Mouse (Mus musculus) liver, adult 2 months (tissue): Measurements from ENCODE around the gene Otud3. TPM values are rescaled to one million over a fixed set of nuclear protein-coding genes. Genes with fewer than 3 reads are reported as not detected.

Experiments used
- DNase-seq: peaks from one replicate; pipeline ENCODE4 v3.0.0-alpha.2; 2011; ENCODE audit warnings: low read depth, low spot score; ENCODE audit errors: extremely low read depth
- H3K27ac ChIP-seq: fragments of 200-500 bp; replicated peaks from 2 replicates; pipeline ENCODE4 v1.5.1; 2012; ENCODE audit warnings: low read depth, mild to moderate bottlenecking, control low read depth, inconsistent platforms, low read length; ENCODE audit not compliant: insufficient read depth
- H3K27me3 ChIP-seq: fragments of 200-500 bp; 2 replicates; pipeline ENCODE4 v1.6.1; 2012; ENCODE audit warnings: mild to moderate bottlenecking, moderate library complexity, low read length, inconsistent platforms; ENCODE audit not compliant: control insufficient read depth, insufficient read depth
- H3K36me3 ChIP-seq: fragments of 200-500 bp; 2 replicates; pipeline ENCODE4 v1.6.1; 2012; ENCODE audit warnings: low read length, inconsistent platforms; ENCODE audit not compliant: control insufficient read depth, insufficient read depth
- H3K4me1 ChIP-seq: fragments of 200-500 bp; 2 replicates; pipeline ENCODE4 v1.6.1; 2011; ENCODE audit warnings: low read length; ENCODE audit not compliant: control insufficient read depth, insufficient read depth
- H3K4me3 ChIP-seq: fragments of 200-500 bp; 2 replicates; pipeline ENCODE4 v1.5.1; 2011; ENCODE audit warnings: low read depth, mild to moderate bottlenecking, control low read depth, low read length, moderate library complexity; ENCODE audit not compliant: insufficient read depth
- H3K79me2 ChIP-seq: fragments of 200-500 bp; 2 replicates; pipeline ENCODE4 v1.6.1; 2012; ENCODE audit warnings: inconsistent platforms, mild to moderate bottlenecking, low read length, moderate library complexity; ENCODE audit not compliant: control insufficient read depth, insufficient read depth
- H3K9ac ChIP-seq: fragments of 200-500 bp; 2 replicates; pipeline ENCODE4 v1.6.1; 2012; ENCODE audit warnings: low read depth, mild to moderate bottlenecking, control low read depth, inconsistent platforms, low read length
- CTCF ChIP-seq: fragments of 200-500 bp; IDR thresholded peaks from 2 replicates; pipeline ENCODE4 v1.5.1; 2011; ENCODE audit warnings: low read depth, low read length, control low read depth
- POLR2A ChIP-seq: fragments of 200-500 bp; IDR thresholded peaks from 2 replicates; pipeline ENCODE4 v1.6.1; 2011; ENCODE audit warnings: low read length, control low read depth; ENCODE audit not compliant: insufficient read depth; ENCODE audit errors: extremely low read depth
- WGBS: fragments of 180-500 bp; shearing (Covaris S2); methylation state at CpG from one replicate; pipeline ENCODE4 v1.1.7; 2018; 5-methylcytosine and 5-hydroxymethylcytosine counted together
- polyA plus RNA-seq: library from polyadenylated mRNA; depleted of rRNA; stranded (reverse); fragments of >200 nt; gene quantifications from 2 replicates; pipeline ENCODE4 v1.2.3, GENCODE M21; 2012; rRNA removed
- total RNA-seq: library from RNA; depleted of rRNA; stranded (reverse); fragments of >200 nt; gene quantifications from 2 replicates; pipeline ENCODE4 v1.2.3, GENCODE M21; 2014; rRNA removed

The Otud3 gene
- total and polyA plus RNA-seq, 2 experiments, result 4.1 TPM

DNA sequence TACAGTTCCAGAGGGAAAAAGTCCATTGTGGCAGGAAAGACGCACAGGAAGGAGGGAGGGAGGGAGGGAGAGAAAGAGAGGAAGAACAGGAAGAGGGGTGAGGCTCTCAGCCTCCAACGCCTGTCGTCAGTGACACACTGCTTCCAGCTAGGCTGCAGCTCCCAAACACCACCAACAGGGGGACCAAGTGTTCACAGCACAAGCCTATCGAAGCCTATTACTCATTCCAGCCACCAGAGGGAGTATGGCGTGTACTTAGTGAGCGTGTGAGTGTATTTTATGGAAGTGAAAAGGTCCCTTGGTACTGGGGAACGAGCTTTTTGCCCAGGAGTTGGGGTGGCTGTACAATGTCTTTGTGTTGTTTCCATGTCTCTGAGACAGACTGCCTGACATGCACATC is 57.3 kb downstream of the Otud3 start:
- TF ChIP-seq POLR2A, result no peak
- TF ChIP-seq CTCF, result peak; percentile 87
- no peaks in the 10 kb centered on the region for H3K36me3 ChIP-seq
- no peaks in the 10 kb centered on the region for H3K4me1 ChIP-seq
- no peak overlapping the region for H3K9ac ChIP-seq
- H3K27ac ChIP-seq, result no peak overlapping the region
- H3K4me3 ChIP-seq, result no peak overlapping the region
- WGBS, result 33% methylated on average over 7 of the region's 7 CpGs
- 0 out of 2 replicates have a peak, but pooled peaks cover 3% of the 10 kb centered on the region for H3K27me3 ChIP-seq
- no peaks in the 10 kb centered on the region for H3K79me2 ChIP-seq
- DNase-seq, result peak; percentile 54

DNA sequence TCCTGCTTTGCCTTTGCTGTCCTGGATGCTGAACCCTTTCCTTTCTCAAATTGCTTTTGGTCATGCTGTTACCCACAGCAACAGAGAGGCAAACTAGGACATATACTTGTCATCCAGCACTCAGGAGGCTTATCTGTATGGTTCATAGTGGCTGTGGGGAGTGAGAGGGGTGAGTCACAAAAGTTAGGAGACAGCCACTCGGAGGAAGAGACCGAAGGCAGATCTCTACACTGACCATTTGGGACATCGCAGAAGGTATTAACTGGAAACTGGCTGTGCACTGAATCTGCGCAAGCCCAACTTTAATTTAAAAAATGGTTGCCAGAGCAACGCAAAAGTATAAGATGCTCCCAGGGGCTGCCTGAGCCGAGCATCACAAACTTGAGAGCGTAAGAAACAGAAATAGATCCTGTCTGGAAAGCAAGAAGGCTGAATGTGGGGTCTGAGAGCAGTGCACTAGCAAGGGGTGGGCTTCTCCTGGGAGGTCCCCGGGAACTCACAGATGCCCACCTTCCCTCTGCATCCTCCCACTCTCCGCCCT is 58.6 kb downstream of the Otud3 start:
- Histone ChIP-seq H3K4me1 (no peaks in the 10 kb centered on the region), H3K79me2 (no peaks in the 10 kb centered on the region), H3K4me3 (no peak overlapping the region), H3K27ac (no peak overlapping the region), H3K27me3 (0 out of 2 replicates have a peak, but pooled peaks cover 3% of the 10 kb centered on the region), H3K36me3 (no peaks in the 10 kb centered on the region), H3K9ac (no peak overlapping the region)
- no peak for DNase-seq
- 81% methylated on average over 9 of the region's 9 CpGs for WGBS
- TF ChIP-seq CTCF (no peak), POLR2A (no peak)

DNA sequence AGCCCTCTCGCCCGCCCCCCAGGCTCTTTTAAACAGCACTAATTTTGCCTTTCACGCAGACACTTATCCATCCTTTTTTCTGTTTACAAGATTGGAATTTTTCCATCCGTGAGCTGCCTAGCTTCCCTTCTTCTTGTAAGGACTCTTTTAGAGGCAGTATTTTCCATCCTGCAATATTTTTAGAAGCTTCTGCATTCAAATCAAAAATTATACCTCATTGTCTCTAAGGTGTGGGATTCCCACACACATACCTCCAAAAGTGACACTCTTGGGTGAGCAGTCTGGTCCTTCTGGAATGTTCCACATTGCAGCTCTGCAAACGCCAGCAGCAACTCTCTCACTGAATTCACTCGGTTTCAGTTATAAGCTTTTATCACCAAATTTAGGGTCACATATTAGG is 60.8 kb downstream of the Otud3 start:
- H3K27ac ChIP-seq, result no peak overlapping the region
- no peaks in the 10 kb centered on the region for H3K27me3 ChIP-seq
- H3K9ac ChIP-seq, result no peak overlapping the region
- no peaks in the 10 kb centered on the region for H3K4me1 ChIP-seq
- TF ChIP-seq POLR2A (no peak), CTCF (no peak)
- no peak overlapping the region for H3K4me3 ChIP-seq
- WGBS, result 64% methylated on average over 6 of the region's 6 CpGs
- no peak for DNase-seq
- no peaks in the 10 kb centered on the region for H3K36me3 ChIP-seq
- no peaks in the 10 kb centered on the region for H3K79me2 ChIP-seq

DNA sequence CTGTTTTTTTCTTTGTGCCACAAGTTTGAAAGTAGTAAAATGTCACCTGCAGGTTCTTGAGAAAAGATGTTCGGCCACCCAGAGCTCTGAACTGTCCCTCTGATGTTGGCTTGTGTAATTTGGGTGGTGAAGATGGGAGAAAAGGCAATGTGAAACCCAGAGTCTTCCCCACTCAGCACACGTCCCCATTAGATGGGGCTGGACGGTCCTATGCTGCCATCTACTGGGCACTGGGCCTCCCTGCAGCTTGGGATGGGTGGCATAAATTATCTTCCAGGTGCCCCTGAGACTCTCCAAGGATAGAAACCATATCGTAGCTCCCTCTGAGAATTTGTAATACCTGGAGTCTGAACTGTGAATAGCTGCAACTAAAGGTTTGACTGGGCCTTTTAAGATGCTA is 62.3 kb downstream of the Otud3 start:
- no peak overlapping the region for H3K9ac ChIP-seq
- H3K27ac ChIP-seq, result no peak overlapping the region
- peak; percentile 6 for DNase-seq
- TF ChIP-seq POLR2A (no peak), CTCF (peak; percentile 99)
- no peaks in the 10 kb centered on the region for H3K36me3 ChIP-seq
- no peak overlapping the region for H3K4me3 ChIP-seq
- H3K79me2 ChIP-seq, result no peaks in the 10 kb centered on the region
- H3K4me1 ChIP-seq, result no peaks in the 10 kb centered on the region
- H3K27me3 ChIP-seq, result no peaks in the 10 kb centered on the region
- WGBS, result 3% methylated on average over 4 of the region's 4 CpGs

Other genes starting within 250 kb of the Otud3 start
- gene Pla2g2c, start 189.2 kb downstream of the Otud3 start, total RNA-seq, result not detected in 2 replicates
- gene Pla2g2c, start 189.2 kb downstream of the Otud3 start, polyA plus RNA-seq, result not detected in 2 replicates
- gene Ubxn10, start 176.8 kb downstream of the Otud3 start, total RNA-seq, result under 0.01 and 0.07 TPM in 2 replicates
- gene Ubxn10, start 176.8 kb downstream of the Otud3 start, polyA plus RNA-seq, result 0.05 and 0.06 TPM in 2 replicates
- 0.13 TPM in 1 of 2 replicates, not detected in the other for gene Pla2g2f, start 156.3 kb downstream of the Otud3 start, total RNA-seq
- not detected in 2 replicates for gene Pla2g2f, start 156.3 kb downstream of the Otud3 start, polyA plus RNA-seq
- not detected in 2 replicates for gene Pla2g2d, start 138.2 kb downstream of the Otud3 start, total RNA-seq
- not detected in 2 replicates for gene Pla2g2d, start 138.2 kb downstream of the Otud3 start, polyA plus RNA-seq
- gene Pla2g5, start 50.5 kb downstream of the Otud3 start, total RNA-seq, result 0.13 TPM in 1 of 2 replicates, not detected in the other
- not detected in 2 replicates for gene Pla2g5, start 50.5 kb downstream of the Otud3 start, polyA plus RNA-seq
- not detected in 2 replicates for gene Gm13030, start 40.0 kb downstream of the Otud3 start, total RNA-seq
- gene Gm13030, start 40.0 kb downstream of the Otud3 start, polyA plus RNA-seq, result not detected in 2 replicates
- gene Pla2g2e, start 36.0 kb downstream of the Otud3 start, total RNA-seq, result not detected in 2 replicates
- not detected in 2 replicates for gene Pla2g2e, start 36.0 kb downstream of the Otud3 start, polyA plus RNA-seq
- gene Rnf186, start 53.2 kb upstream of the Otud3 start, total RNA-seq, result 5.5 and 13.4 TPM in 2 replicates
- 24.5 and 25.8 TPM in 2 replicates for gene Rnf186, start 53.2 kb upstream of the Otud3 start, polyA plus RNA-seq
- gene Tmco4, start 58.9 kb upstream of the Otud3 start, total RNA-seq, result 10.2 and 12.6 TPM in 2 replicates
- gene Tmco4, start 58.9 kb upstream of the Otud3 start, polyA plus RNA-seq, result 14.6 and 15.3 TPM in 2 replicates
- not detected in 2 replicates for gene Htr6, start 161.6 kb upstream of the Otud3 start, total RNA-seq
- not detected in 2 replicates for gene Htr6, start 161.6 kb upstream of the Otud3 start, polyA plus RNA-seq
- 0.37 and 1.7 TPM in 2 replicates for gene Nbl1, start 179.0 kb upstream of the Otud3 start, total RNA-seq
- gene Nbl1, start 179.0 kb upstream of the Otud3 start, polyA plus RNA-seq, result 1.1 and 1.3 TPM in 2 replicates
- gene Minos1, start 217.2 kb upstream of the Otud3 start, total RNA-seq, result 45.2 and 55.5 TPM in 2 replicates
- gene Minos1, start 217.2 kb upstream of the Otud3 start, polyA plus RNA-seq, result 26.3 and 29.7 TPM in 2 replicates